Mouse (Mus musculus) heart, adult 9 months (tissue): ENCODE data around the gene Ranbp17.
A peak's percentile ranks its signal among the peaks of the same experiment; 100 is the strongest.
"Not testable (repeated sequence)": the region's sequence is repeated elsewhere in the genome, so short reads cannot be mapped to it uniquely, and the experiment has no call there.

ENCODE experiments used
- DNase-seq, 2 experiments: peaks; one replicate each; pipeline ENCODE4 v3.0.0; 2022; ENCODE audit warnings: low spot score in 2 of 2

The Ranbp17 gene

GRCm38 (mm10) chr11:33513376-33513991, at the start of gene Ranbp17:
Ranbp17 (minus strand) TSS chr11:33513746.
- no peak for DNase-seq

GRCm38 (mm10) chr11:33554123-33554522, 40.6 kb upstream of the Ranbp17 start:
- no peak for DNase-seq

- DNase-seq: no peak
Observed at GRCm38 (mm10) chr11:33550861-33551560, 37.5 kb upstream of the Ranbp17 start.

GRCm38 (mm10) chr11:33547386-33547785, 33.8 kb upstream of the Ranbp17 start:
- no peak for DNase-seq

GRCm38 (mm10) chr11:33544945-33545344, 31.4 kb upstream of the Ranbp17 start:
- no peak for DNase-seq

- DNase-seq: no peak
Observed at GRCm38 (mm10) chr11:33544121-33544520, 30.6 kb upstream of the Ranbp17 start.

- DNase-seq: no peak
Observed at GRCm38 (mm10) chr11:33537390-33538125, 24.0 kb upstream of the Ranbp17 start.

GRCm38 (mm10) chr11:33536636-33537035, 23.1 kb upstream of the Ranbp17 start:
- no peak for DNase-seq

- no peak for DNase-seq
Observed at GRCm38 (mm10) chr11:33534541-33534940, 21.0 kb upstream of the Ranbp17 start.

GRCm38 (mm10) chr11:33533577-33533976, 20.0 kb upstream of the Ranbp17 start:
- DNase-seq: no peak

- no peak for DNase-seq
Observed at GRCm38 (mm10) chr11:33529576-33529975, 16.0 kb upstream of the Ranbp17 start.

GRCm38 (mm10) chr11:33512854-33513375, 631 bp downstream of the Ranbp17 start:
- DNase-seq: peak; percentile 5 to 8

- DNase-seq: no peak
Observed at GRCm38 (mm10) chr11:33509401-33509800, 4.1 kb downstream of the Ranbp17 start.

GRCm38 (mm10) chr11:33485746-33486145, 27.8 kb downstream of the Ranbp17 start:
- no peak for DNase-seq

- no peak for DNase-seq
Observed at GRCm38 (mm10) chr11:33480410-33480809, 33.1 kb downstream of the Ranbp17 start.

GRCm38 (mm10) chr11:33479209-33479608, 34.3 kb downstream of the Ranbp17 start:
- no peak for DNase-seq

GRCm38 (mm10) chr11:33476634-33477033, 36.9 kb downstream of the Ranbp17 start:
- no peak for DNase-seq

GRCm38 (mm10) chr11:33461172-33461571, 52.4 kb downstream of the Ranbp17 start:
- DNase-seq: no peak

- DNase-seq: no peak
Observed at GRCm38 (mm10) chr11:33454069-33454468, 59.5 kb downstream of the Ranbp17 start.

GRCm38 (mm10) chr11:33433813-33434212, 79.7 kb downstream of the Ranbp17 start:
- no peak for DNase-seq

GRCm38 (mm10) chr11:33428238-33428637, 85.3 kb downstream of the Ranbp17 start:
- DNase-seq: not testable (repeated sequence)

GRCm38 (mm10) chr11:33427789-33428188, 85.8 kb downstream of the Ranbp17 start:
- not testable (repeated sequence) for DNase-seq
